Mouse (Mus musculus): ENCODE data around the gene Kctd11. TPM values are rescaled to one million over a fixed set of nuclear protein-coding genes. Genes with fewer than 3 reads are reported as not detected.
"Not testable (repeated sequence)": the region's sequence is repeated elsewhere in the genome, so short reads cannot be mapped to it uniquely, and the experiment has no call there.

Kctd11 gene
- polyA plus RNA-seq (2012; rRNA removed) = 9.0 and 10.0 TPM in 2 replicates

DNA sequence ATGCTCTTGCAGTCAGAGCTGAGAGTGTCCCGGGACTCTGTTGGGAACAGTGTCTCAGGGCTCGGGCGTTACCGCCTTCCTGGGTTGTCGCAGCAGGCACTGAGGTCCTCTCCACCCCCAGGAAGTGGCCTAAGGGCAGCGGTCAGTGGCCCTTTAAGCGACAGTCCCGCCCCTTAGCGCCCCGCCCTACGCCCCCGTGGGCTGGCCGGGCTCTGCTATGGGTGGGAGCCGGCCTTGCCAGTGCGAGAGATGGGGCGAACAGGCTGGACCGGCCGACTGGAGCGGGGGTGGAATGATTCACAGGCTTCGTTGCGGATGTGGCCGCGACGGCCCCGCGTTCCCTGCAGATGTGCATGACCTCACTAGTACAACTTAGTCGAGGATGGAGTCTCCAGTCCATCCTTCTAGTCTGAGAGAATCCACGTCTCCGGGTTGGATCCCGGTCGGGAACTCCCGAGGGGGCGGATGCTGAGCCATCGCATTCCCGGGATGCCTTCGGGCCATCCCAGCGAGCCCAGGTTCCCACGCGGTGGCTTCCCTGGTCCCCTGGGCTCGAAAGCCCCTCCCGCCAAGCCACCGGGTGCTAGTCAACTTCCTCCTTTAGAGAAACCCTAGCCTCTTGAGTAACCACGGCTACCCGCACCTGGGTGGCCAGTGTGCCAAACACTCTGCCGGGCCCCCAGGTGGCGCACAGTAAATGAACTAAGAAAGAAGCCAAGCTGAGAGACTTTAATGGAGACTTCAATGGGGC lies at the start of gene Kctd11:
Gene Kctd11, minus strand, starts transcription at position 554 of the 751 bp plus-strand sequence.
- peak; percentile 56 for DNase-seq (ENCODE audit: low read depth)

DNA sequence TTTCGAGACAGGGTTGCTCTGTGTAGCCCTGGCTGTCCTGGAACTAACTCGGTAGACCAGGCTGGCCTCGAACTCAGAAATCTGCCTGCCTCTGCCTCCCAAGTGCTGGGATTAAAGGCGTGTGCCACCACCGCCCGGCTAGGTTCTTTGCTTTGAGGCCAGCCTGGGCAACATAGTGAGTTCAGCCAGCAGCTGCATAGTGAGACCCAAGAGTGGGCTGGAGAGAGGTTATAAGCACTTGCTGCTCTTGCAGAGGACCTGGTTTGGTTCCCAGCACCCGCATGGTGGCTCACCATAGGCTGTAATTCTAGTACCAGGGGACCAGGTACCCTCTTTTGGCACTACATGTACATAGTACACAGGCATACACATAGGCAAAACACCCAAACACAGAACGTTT lies 49.0 kb upstream of the Kctd11 start:
- not testable (repeated sequence) for DNase-seq (ENCODE audit: low read depth)

- no peak for DNase-seq (ENCODE audit: low read depth)
Measured at GRCm38 (mm10) chr11:69929712-69930111, 48.5 kb upstream of the Kctd11 start.

- no peak for DNase-seq (ENCODE audit: low read depth)
Measured at GRCm38 (mm10) chr11:69927501-69927900, 46.3 kb upstream of the Kctd11 start.

- peak; percentile 63 for DNase-seq (ENCODE audit: low read depth)
Measured at GRCm38 (mm10) chr11:69922796-69923195, 41.6 kb upstream of the Kctd11 start.

- peak; percentile 41 for DNase-seq (ENCODE audit: low read depth)
Measured at GRCm38 (mm10) chr11:69922012-69922756, 41.0 kb upstream of the Kctd11 start.

DNA sequence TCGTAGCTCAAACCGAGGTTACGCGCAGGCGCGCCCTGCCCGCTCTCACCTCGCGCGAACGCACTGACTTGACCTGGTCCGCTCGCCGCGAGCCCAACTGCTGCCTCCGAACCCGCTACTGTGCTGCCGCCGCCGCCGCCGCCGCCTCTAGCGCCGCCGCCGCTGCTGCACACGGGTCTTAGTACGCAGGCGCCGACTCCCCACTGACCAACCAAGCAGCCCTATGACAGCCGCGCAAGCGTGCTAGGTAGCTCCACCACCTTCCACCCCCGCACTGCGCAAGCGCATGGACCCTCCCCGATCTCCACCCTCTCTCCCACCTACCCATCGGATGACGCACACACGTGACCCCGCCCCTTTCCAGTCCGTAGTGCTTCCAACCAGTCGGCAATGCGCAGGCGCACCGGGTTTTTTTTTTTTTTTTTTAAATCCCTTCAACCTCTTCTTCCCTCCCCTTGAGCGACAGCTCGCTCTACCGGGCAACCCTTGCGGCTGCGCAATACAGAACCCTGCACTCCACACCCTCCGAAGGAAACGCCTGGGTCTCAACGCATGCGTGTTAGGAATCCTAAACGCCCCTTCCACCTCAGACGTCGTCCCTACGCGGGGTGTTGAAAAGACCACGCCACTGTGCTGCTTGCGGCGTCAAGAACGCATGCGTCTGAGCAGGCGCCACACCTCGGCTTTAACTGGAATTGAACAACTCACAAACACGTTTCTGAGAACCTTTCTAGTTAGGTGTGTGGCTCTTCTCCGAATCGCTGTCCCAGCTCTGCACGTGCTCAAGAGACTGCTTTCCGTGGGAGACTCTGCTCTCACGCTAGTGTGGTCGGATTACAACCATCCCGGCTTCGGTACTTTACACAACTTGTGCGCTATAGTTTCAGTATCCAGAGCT lies 40.2 kb upstream of the Kctd11 start, which contains the start of gene Eif5a:
Gene Eif5a, minus strand, starts transcription at position 845 of the 898 bp plus-strand sequence.
- peak; percentile 96 for DNase-seq (ENCODE audit: low read depth)

- DNase-seq (ENCODE audit: low read depth) = no peak
Measured at GRCm38 (mm10) chr11:69920266-69921031, 39.2 kb upstream of the Kctd11 start.

- DNase-seq (ENCODE audit: low read depth) = peak; percentile 69
Measured at GRCm38 (mm10) chr11:69919661-69920265, 38.6 kb upstream of the Kctd11 start.

- DNase-seq (ENCODE audit: low read depth) = no peak
Measured at GRCm38 (mm10) chr11:69919053-69919452, 37.8 kb upstream of the Kctd11 start.

- DNase-seq (ENCODE audit: low read depth) = no peak
Measured at GRCm38 (mm10) chr11:69918118-69918517, 36.9 kb upstream of the Kctd11 start.

DNA sequence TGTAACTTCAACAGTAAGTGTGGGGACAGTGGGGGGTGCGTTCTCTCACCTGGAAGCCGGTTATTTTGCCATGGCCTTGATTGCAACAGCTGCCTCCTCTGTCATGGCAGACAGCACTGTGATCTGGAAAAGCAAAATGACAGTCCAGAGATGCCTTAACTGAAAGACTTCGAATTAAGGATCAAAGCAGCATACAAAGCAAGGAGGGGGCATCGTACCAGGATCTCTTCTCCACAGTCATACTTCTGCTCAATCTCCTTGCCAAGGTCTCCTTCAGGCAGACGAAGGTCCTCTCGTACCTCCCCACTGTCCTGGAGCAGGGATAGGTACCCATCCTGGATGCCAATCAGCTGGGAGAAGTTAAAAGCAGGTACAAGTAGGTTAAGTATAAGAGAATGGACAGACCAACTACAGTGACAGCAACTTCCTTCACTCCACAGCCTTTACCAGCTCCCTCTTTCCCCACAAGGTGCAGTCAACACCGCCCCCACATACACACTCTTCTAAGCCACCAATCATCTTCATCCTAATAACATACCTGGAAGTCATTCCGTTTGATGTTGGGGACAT lies 36.3 kb upstream of the Kctd11 start:
- no peak for DNase-seq (ENCODE audit: low read depth)

DNA sequence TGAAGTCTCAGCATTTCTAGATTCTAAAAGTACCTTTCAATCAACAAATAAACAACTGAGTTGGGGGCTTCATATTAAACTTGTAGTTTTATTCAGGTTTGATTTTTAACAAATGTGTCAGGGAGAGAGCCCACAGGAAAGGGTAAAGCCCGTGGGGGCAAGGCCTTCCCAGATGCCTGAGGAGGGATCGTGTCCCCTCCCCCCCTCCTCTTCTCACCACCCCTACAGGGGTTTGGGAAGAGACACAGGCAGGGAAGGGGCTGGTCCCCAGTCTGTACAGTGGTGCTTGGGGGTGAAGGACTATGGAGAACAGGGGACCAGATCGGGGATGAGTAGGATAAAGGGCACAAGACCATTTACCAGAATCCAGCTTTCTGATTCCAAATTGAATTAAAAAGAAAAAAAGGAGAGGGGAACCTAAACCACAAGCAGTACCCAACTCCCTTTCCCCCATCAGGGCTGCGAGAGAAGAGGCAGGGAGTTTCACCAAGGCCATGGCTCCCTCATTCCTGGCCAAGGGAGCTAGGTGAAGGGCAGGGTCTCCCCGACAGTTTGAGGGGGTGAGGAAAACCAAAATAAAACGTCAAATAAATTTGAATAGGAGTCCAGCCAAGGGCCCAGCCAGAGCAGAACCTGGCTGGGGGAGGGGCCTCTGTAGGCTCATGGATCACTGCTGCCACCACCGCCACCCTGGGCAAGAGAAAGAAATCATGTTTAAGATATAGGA lies 35.6 kb upstream of the Kctd11 start:
- DNase-seq (ENCODE audit: low read depth) = not testable (repeated sequence)

GRCm38 (mm10) chr11:69915667-69916627 lies 34.7 kb upstream of the Kctd11 start:
- no peak for DNase-seq (ENCODE audit: low read depth)

- no peak for DNase-seq (ENCODE audit: low read depth)
Measured at GRCm38 (mm10) chr11:69914917-69915430, 33.8 kb upstream of the Kctd11 start.

DNA sequence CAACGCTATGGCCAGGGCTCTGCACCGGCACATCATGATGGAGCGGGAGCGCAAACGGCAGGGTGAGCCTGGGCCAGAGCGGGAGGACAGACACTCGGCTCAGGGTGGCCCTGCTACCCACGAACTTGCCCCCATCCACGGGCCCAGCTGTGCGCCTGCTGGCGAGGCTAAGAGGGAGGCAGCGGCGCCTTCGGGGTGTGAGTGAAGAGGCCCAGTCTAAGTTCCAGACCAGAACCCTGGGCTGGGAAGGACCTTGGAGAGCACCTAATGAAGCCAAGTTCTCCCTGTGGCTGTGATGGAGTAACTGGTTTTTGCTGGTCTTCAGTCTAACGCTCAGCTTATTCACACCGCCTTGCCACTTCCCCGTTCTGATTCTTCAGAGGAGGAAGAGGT lies 33.2 kb upstream of the Kctd11 start:
- DNase-seq (ENCODE audit: low read depth) = no peak

GRCm38 (mm10) chr11:69913554-69914371 lies 32.6 kb upstream of the Kctd11 start, which contains the start of gene Gps2:
Gene Gps2 (plus strand): TSS chr11:69913888.
- no peak for DNase-seq (ENCODE audit: low read depth)
